In the genomic region with DNA sequence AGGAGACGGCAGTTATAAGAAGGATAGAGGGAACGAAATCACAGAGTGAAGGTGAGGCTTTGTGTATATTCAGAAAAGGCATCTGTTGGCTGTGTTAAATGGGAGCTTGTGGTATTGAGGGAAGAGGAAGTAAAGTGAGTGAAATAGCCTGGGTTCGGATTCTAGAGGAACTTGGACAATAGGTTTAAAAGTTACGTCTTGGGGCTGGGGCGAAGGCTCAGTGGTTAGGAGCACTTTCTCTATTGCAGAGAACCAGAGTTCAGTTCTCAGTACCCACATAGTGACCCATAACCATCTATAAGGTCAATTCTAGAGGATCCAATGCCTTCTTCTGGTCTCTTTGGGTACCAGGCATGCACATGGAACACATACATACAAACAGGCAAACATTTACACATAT, we compare ENCODE assay signal across 27 mouse cellular contexts.
"Had no signal": no experiment of that assay in that cellular context is flagged by ENCODE, and none has a peak within 500 bp of the region (broad histone marks: within the 10 kb centered on the region; RNA-seq: fewer than 3 reads in every experiment).

No protein-coding gene starts in this region.

- H3K4me2 ChIP-seq: heart, embryonic 11.5 days; heart, embryonic 13.5 days; heart, embryonic 15.5 days; hindbrain, embryonic 12.5 days; hindbrain, embryonic 14.5 days; intestine, embryonic 15.5 days; kidney, embryonic 15.5 days; limb, embryonic 12.5 days; liver, embryonic 11.5 days had no signal

- H3K27me3 ChIP-seq: heart, embryonic 13.5 days; heart, embryonic 15.5 days; hindbrain, embryonic 12.5 days; intestine, embryonic 15.5 days; kidney, embryonic 15.5 days; limb, embryonic 12.5 days had no signal

- DNase-seq: forebrain, postnatal 0 days; gastrocnemius, postnatal 10 days; gastrocnemius, postnatal 36 days; heart, adult 2 months; heart, postnatal 4 days; kidney, adult 2 months; kidney, adult 9 months; kidney, postnatal 14 days; kidney, postnatal 36 days; layer of hippocampus, adult 9-11 months; liver had no signal

- H3K4me3 ChIP-seq: heart, adult 2 months; heart, embryonic 13.5 days; heart, embryonic 15.5 days; hindbrain, embryonic 10.5 days; hindbrain, embryonic 12.5 days; intestine, embryonic 15.5 days; kidney, embryonic 15.5 days; left cerebral cortex, adult 2 months; limb, embryonic 10.5 days; limb, embryonic 12.5 days had no signal

- H3K27ac ChIP-seq: heart, embryonic 13.5 days; heart, embryonic 15.5 days; hindbrain, embryonic 10.5 days; hindbrain, embryonic 12.5 days; hindbrain, embryonic 14.5 days; intestine, embryonic 15.5 days; kidney, embryonic 15.5 days; kidney, postnatal 0 days; left cerebral cortex, adult 2 months; limb, embryonic 10.5 days; limb, embryonic 12.5 days had no signal

- H3K9ac ChIP-seq: forebrain, postnatal 0 days; heart, embryonic 13.5 days; heart, embryonic 15.5 days; hindbrain, embryonic 12.5 days; hindbrain, embryonic 14.5 days; intestine, embryonic 15.5 days; kidney, embryonic 15.5 days; limb, embryonic 12.5 days had no signal

- H3K9me3 ChIP-seq: heart, embryonic 13.5 days; heart, embryonic 15.5 days; hindbrain, embryonic 10.5 days; hindbrain, embryonic 12.5 days; intestine, embryonic 15.5 days; kidney, embryonic 15.5 days; limb, embryonic 10.5 days; limb, embryonic 12.5 days had no signal

- ATAC-seq: forebrain, postnatal 0 days; hindbrain, embryonic 16.5 days; inflammation-experienced regulatory T-cells, adult 6 months; intestine, embryonic 15.5 days; intestine, postnatal 0 days had no signal

- H3K36me3 ChIP-seq: heart, embryonic 13.5 days; heart, embryonic 15.5 days; intestine, embryonic 15.5 days; kidney, embryonic 15.5 days had no signal
